Mouse (Mus musculus) stomach, embryonic 15.5 days (tissue): ENCODE data around the gene Rnf169. TPM values are rescaled to one million over a fixed set of nuclear protein-coding genes. Genes with fewer than 3 reads are reported as not detected.
"Not testable (repeated sequence)": the region's sequence is repeated elsewhere in the genome, so short reads cannot be mapped to it uniquely, and the experiment has no call there.

Source experiments
- ATAC-seq: fragments of 200-750 bp; cut with Nextera tagmentation; 2 replicates; pipeline ENCODE4 v1.8.0; 2017; ENCODE audit warnings: low read depth, moderate number of reproducible peaks, moderate TSS enrichment; ENCODE audit not compliant: insufficient read depth, low FRiP score
- H3K27ac ChIP-seq: fragments of 300-500 bp; sonication (generic); 2 replicates; pipeline ENCODE4 v1.5.1; 2015; ENCODE audit warnings: mild to moderate bottlenecking, inconsistent platforms
- H3K27me3 ChIP-seq: fragments of 300-500 bp; sonication (generic); replicated peaks from 2 replicates; pipeline ENCODE4 v1.6.1; 2015; ENCODE audit warnings: inconsistent platforms
- H3K36me3 ChIP-seq: fragments of 300-500 bp; sonication (generic); 2 replicates; pipeline ENCODE4 v1.6.1; 2015; ENCODE audit warnings: inconsistent platforms
- H3K4me1 ChIP-seq: fragments of 300-500 bp; sonication (generic); 2 replicates; pipeline ENCODE4 v1.6.1; 2015; ENCODE audit warnings: inconsistent platforms
- H3K4me2 ChIP-seq: fragments of 300-500 bp; sonication (generic); 2 replicates; pipeline ENCODE4 v1.6.1; 2015; ENCODE audit warnings: mild to moderate bottlenecking, inconsistent platforms
- H3K4me3 ChIP-seq: fragments of 300-500 bp; sonication (generic); replicated peaks from 2 replicates; pipeline ENCODE4 v1.5.1; 2015; ENCODE audit warnings: inconsistent platforms
- H3K9ac ChIP-seq: fragments of 300-500 bp; sonication (generic); 2 replicates; pipeline ENCODE4 v1.6.1; 2015; ENCODE audit warnings: inconsistent platforms
- H3K9me3 ChIP-seq: fragments of 300-500 bp; sonication (generic); 2 replicates; pipeline ENCODE4 v1.6.1; 2016; ENCODE audit warnings: inconsistent platforms
- WGBS: fragments of 180-500 bp; shearing (Covaris S2); methylation state at CpG from one replicate; pipeline ENCODE4 v1.1.7; 2015; 5-methylcytosine and 5-hydroxymethylcytosine counted together
- polyA plus RNA-seq: library from polyadenylated mRNA; unstranded; fragments of >200 nt; fragmentation: Nextera tagmentation; extraction: Ambion mirVana; gene quantifications from 2 replicates; pipeline ENCODE4 v1.2.1, GENCODE M21; 2015

Rnf169 gene
- polyA plus RNA-seq, 1 experiment from 2014 or later = 4.8 TPM

DNA sequence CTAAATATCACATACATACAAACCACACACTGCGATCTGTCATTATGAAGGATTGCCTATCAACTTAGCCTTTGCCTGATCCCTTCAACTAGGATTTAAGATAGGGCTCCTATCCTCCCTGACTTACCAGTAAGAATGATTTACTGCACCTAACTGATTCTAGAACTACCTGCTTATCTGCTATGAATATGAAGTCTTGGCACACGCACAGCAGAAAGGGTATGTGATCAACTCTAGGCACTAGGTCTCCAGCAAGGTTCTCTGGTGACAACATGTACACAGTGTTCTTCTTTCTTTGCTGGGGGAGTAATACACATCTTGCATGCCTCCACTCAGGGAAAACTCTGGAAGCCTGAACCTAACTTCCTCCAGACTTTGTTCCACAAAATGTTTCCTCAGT lies 18.7 kb downstream of the Rnf169 start:
- Histone ChIP-seq H3K4me3 (no peak overlapping the region), H3K4me2 (no peak overlapping the region), H3K9ac (no peak overlapping the region), H3K9me3 (no peaks in the 10 kb centered on the region), H3K27ac (no peak overlapping the region), H3K27me3 (no peaks in the 10 kb centered on the region), H3K36me3 (no peaks in the 10 kb centered on the region), H3K4me1 (peaks cover 22% of the 10 kb centered on the region)
- WGBS = 78% methylated on average over 2 of the region's 2 CpGs
- no peak for ATAC-seq

GRCm38 (mm10) chr7:99960571-99960970 lies 19.7 kb downstream of the Rnf169 start:
- not testable (repeated sequence) for H3K4me3 ChIP-seq, H3K27ac ChIP-seq, H3K36me3 ChIP-seq, H3K4me2 ChIP-seq, H3K27me3 ChIP-seq, H3K9me3 ChIP-seq, H3K9ac ChIP-seq, ATAC-seq
- WGBS = 40% methylated on average over 2 of the region's 2 CpGs
- peaks cover 15% of the 10 kb centered on the region for H3K4me1 ChIP-seq

DNA sequence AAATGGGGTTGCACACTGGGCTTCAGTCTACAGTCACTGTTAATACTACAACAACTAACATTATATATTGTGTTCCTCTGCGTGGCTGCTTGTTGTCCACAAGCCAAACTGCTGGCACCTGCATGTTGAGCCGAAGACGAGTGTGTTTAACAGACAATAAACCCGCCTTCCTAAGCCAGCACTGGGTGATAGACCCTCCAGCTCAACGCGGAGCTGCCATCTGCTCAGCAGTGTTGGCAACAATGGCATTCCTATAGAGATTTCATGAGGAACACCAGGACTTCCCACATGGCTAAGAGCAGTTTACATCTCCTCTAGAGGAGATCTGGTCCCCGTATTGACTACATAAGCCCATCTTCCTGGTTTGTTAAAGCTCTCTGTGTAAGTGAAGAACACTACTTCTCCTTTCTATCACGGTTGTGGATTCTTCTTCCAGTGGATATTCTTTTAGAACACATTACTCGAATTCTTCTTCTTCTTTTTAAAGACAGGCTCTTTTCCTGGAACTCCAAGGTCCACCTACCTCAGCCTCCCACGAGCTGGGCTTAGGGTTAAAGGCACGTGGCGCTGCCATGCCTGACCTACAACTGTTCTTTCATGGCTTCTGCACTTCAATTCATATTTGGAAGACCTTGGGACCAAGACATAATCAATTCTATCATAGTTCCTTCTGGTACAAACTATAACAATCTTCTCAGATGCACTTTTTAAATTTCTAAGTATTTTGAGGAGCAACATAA lies 22.9 kb downstream of the Rnf169 start:
- Histone ChIP-seq H3K27me3 (no peaks in the 10 kb centered on the region), H3K9ac (no peak overlapping the region), H3K4me1 (no peaks in the 10 kb centered on the region), H3K27ac (no peak overlapping the region), H3K4me2 (no peak overlapping the region), H3K9me3 (no peaks in the 10 kb centered on the region), H3K4me3 (no peak overlapping the region), H3K36me3 (no peaks in the 10 kb centered on the region)
- ATAC-seq = no peak
- 82% methylated on average over 12 of the region's 12 CpGs for WGBS

DNA sequence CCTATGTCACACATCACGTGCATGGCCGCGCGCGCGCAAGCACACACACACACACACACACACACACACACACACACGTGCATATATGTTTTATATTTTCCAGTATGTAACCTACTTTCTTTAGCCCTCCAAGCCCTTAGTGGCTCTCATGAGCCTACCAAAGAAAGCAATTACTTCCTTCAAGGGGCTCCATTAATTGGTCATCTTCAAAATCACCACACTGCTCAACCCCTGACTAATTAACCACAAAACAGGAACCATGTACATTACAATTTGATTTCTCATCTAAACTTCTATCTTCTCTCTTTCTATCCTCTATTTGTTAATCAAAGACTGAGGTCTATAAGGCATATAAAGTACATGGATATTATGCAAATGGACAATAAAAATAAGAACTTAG lies 24.2 kb downstream of the Rnf169 start:
- H3K9ac ChIP-seq = no peak overlapping the region
- no peak overlapping the region for H3K4me2 ChIP-seq
- ATAC-seq = no peak
- H3K4me3 ChIP-seq = no peak overlapping the region
- no peaks in the 10 kb centered on the region for H3K9me3 ChIP-seq
- no peaks in the 10 kb centered on the region for H3K27me3 ChIP-seq
- H3K27ac ChIP-seq = no peak overlapping the region
- peaks cover 5% of the 10 kb centered on the region; the same call in 1 of the 2 replicates for H3K36me3 ChIP-seq
- 95% methylated on average over 7 of the region's 7 CpGs for WGBS
- no peaks in the 10 kb centered on the region for H3K4me1 ChIP-seq

DNA sequence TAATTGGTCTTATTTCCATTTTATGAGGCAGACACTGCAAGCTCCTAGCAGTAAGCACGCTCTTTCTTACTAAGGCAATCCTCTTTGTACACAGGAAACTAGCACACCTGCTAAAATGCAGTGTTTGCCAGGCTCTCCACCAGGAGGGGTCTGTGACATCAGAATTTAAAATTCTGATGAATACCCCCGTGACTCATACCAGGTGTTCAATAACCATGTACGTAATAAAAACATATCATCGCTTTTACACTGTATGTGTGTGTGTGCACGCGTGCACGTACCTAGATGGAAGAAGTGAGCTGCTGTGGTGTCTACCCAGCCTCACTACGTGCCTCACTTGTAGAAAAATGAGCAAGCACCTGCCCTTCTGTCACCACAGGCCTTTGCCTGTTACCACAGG lies 26.0 kb downstream of the Rnf169 start:
- no peak overlapping the region for H3K27ac ChIP-seq
- no peak for ATAC-seq
- H3K4me1 ChIP-seq = no peaks in the 10 kb centered on the region
- H3K27me3 ChIP-seq = no peaks in the 10 kb centered on the region
- peaks cover 5% of the 10 kb centered on the region; the same call in 1 of the 2 replicates for H3K36me3 ChIP-seq
- no peaks in the 10 kb centered on the region for H3K9me3 ChIP-seq
- no peak overlapping the region for H3K9ac ChIP-seq
- H3K4me3 ChIP-seq = no peak overlapping the region
- no peak overlapping the region for H3K4me2 ChIP-seq
- 85% methylated on average over 8 of the region's 8 CpGs for WGBS

- Histone ChIP-seq H3K27me3 (no peaks in the 10 kb centered on the region), H3K27ac (no peak overlapping the region), H3K9me3 (no peaks in the 10 kb centered on the region), H3K9ac (no peak overlapping the region), H3K4me1 (no peaks in the 10 kb centered on the region), H3K4me3 (no peak overlapping the region), H3K4me2 (no peak overlapping the region), H3K36me3 (peaks cover 5% of the 10 kb centered on the region; the same call in 1 of the 2 replicates)
- WGBS = 78% methylated on average over 6 of the region's 6 CpGs
- no peak for ATAC-seq
These were observed 26.7 kb downstream of the Rnf169 start for GRCm38 (mm10) chr7:99953442-99954098.

GRCm38 (mm10) chr7:99947329-99947728 lies 32.9 kb downstream of the Rnf169 start:
- WGBS = 77% methylated on average over 9 of the region's 9 CpGs
- Histone ChIP-seq H3K27me3 (no peaks in the 10 kb centered on the region), H3K4me3 (no peak overlapping the region), H3K9ac (no peak overlapping the region), H3K36me3 (peaks cover 39% of the 10 kb centered on the region), H3K4me2 (no peak overlapping the region), H3K9me3 (no peaks in the 10 kb centered on the region), H3K27ac (no peak overlapping the region), H3K4me1 (no peaks in the 10 kb centered on the region)
- no peak for ATAC-seq

- H3K27me3 ChIP-seq = no peaks in the 10 kb centered on the region
- H3K9ac ChIP-seq = no peak overlapping the region
- no peak overlapping the region for H3K27ac ChIP-seq
- no peaks in the 10 kb centered on the region for H3K9me3 ChIP-seq
- no peak overlapping the region for H3K4me3 ChIP-seq
- H3K4me1 ChIP-seq = no peaks in the 10 kb centered on the region
- no peak overlapping the region for H3K4me2 ChIP-seq
- peaks cover 39% of the 10 kb centered on the region for H3K36me3 ChIP-seq
- ATAC-seq = no peak
- WGBS = 77% methylated on average over 4 of the region's 4 CpGs
These were observed 33.9 kb downstream of the Rnf169 start for GRCm38 (mm10) chr7:99946356-99946755.

GRCm38 (mm10) chr7:99945939-99946338 lies 34.3 kb downstream of the Rnf169 start:
- Histone ChIP-seq H3K27ac (no peak overlapping the region), H3K4me3 (no peak overlapping the region), H3K9me3 (no peaks in the 10 kb centered on the region), H3K27me3 (no peaks in the 10 kb centered on the region), H3K36me3 (peaks cover 39% of the 10 kb centered on the region), H3K4me1 (no peaks in the 10 kb centered on the region), H3K9ac (no peak overlapping the region), H3K4me2 (no peak overlapping the region)
- no peak for ATAC-seq
- 90% methylated on average over 3 of the region's 3 CpGs for WGBS

DNA sequence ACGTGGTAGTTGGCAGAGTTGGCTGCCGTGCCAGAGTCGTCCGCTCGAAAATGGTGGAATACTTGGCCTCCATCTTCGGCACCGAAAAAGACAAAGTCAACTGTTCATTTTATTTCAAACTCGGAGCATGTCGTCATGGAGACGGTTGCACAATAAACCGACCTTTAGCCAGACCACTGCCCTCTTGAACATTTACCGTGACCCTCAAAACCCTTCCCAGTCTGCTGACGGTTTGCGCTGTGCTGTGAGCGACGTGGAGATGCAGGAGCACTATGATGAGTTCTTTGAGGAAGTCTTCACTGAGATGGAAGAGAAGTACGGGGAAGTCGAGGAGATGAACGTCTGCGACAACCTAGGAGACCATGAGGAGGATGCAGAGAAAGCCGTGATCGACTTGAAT lies 35.2 kb downstream of the Rnf169 start:
- not testable (repeated sequence) for H3K9me3 ChIP-seq, ATAC-seq
- 94% methylated on average over 22 of the region's 22 CpGs for WGBS

DNA sequence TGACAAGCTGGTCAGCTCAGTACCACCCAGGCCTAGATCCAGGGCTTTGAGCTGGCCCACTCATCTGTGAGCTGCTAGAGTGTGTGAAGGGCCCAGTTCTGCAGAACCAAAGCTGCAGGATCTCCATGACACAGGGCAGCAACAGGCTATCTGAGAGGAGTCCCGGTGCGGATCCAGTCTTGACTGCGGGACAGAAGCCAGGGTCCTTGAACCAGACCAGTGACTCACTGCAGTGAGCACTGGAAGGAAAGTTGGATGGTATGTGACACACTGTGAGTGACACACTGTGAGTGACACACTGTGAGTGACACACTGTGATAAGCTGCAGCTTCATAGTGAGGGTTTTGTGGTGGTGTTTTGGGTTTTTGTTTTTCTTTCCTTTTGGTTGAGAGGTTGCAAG lies 35.7 kb downstream of the Rnf169 start:
- no peaks in the 10 kb centered on the region for H3K27me3 ChIP-seq
- no peaks in the 10 kb centered on the region for H3K4me1 ChIP-seq
- no peak overlapping the region for H3K4me2 ChIP-seq
- no peak for ATAC-seq
- no peaks in the 10 kb centered on the region for H3K9me3 ChIP-seq
- WGBS = 98% methylated on average over 3 of the region's 3 CpGs
- H3K9ac ChIP-seq = no peak overlapping the region
- no peak overlapping the region for H3K4me3 ChIP-seq
- peaks cover 49% of the 10 kb centered on the region for H3K36me3 ChIP-seq
- H3K27ac ChIP-seq = no peak overlapping the region

More for the DNA sequence above, 35.2 kb downstream of the Rnf169 start:
- H3K4me3 ChIP-seq, H3K4me2 ChIP-seq, H3K27me3 ChIP-seq, H3K4me1 ChIP-seq, H3K27ac ChIP-seq, H3K9ac ChIP-seq: not testable (repeated sequence)
- peaks cover 48% of the 10 kb centered on the region for H3K36me3 ChIP-seq

DNA sequence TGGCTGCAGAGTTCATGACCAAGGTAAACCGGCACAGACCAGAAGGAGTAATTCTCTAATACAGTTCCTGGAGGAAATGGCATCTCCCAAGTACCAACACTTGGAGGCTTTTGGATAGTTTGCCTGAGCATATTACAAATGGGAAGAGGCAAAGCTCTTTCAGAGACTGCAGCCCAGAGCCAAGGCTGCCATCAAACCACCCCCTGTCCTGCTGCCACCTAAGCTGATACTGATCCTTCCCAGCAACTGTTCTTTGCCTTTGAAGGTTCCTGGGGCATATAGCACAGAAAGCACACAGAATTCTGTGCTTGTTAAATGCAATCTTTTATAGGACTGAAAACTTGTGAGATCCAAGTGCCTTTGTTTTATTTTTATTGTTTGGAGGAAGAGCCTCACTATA lies 39.6 kb downstream of the Rnf169 start:
- 94% methylated on average over 1 of the region's 1 CpGs for WGBS
- Histone ChIP-seq H3K9ac (no peak overlapping the region), H3K9me3 (no peaks in the 10 kb centered on the region), H3K27ac (no peak overlapping the region), H3K4me1 (no peaks in the 10 kb centered on the region), H3K4me3 (no peak overlapping the region), H3K4me2 (no peak overlapping the region), H3K27me3 (no peaks in the 10 kb centered on the region), H3K36me3 (peaks cover 34% of the 10 kb centered on the region; the same call in 1 of the 2 replicates)
- no peak for ATAC-seq
